Mouse (Mus musculus) kidney, embryonic 14.5 days (tissue): ENCODE data around the gene Samm50. TPM values are rescaled to one million over a fixed set of nuclear protein-coding genes. Genes with fewer than 3 reads are reported as not detected.

Experiments
- ATAC-seq: fragments of 200-750 bp; cut with Nextera tagmentation; 2 replicates; pipeline ENCODE4 v1.8.0; 2017; ENCODE audit warnings: moderate number of reproducible peaks, mild to moderate bottlenecking, moderate TSS enrichment, moderate library complexity; ENCODE audit not compliant: low FRiP score, low TSS enrichment
- H3K27ac ChIP-seq: fragments of 300-500 bp; sonication (generic); 2 replicates; pipeline ENCODE4 v1.5.1; 2014; ENCODE audit warnings: low read depth, mild to moderate bottlenecking, low read length, moderate library complexity, mixed read lengths
- H3K27me3 ChIP-seq: fragments of 300-500 bp; sonication (generic); 2 replicates; pipeline ENCODE4 v1.6.1; 2014; ENCODE audit warnings: mild to moderate bottlenecking, low read length; ENCODE audit not compliant: control insufficient read depth, insufficient read depth
- H3K36me3 ChIP-seq: fragments of 300-500 bp; sonication (generic); 2 replicates; pipeline ENCODE4 v1.6.1; 2014; ENCODE audit warnings: low read length, mixed read lengths; ENCODE audit not compliant: control insufficient read depth, insufficient read depth
- H3K4me1 ChIP-seq: fragments of 300-500 bp; sonication (generic); 2 replicates; pipeline ENCODE4 v1.6.1; 2014; ENCODE audit warnings: low read length, mixed read lengths; ENCODE audit not compliant: control insufficient read depth, insufficient read depth
- H3K4me2 ChIP-seq: fragments of 300-500 bp; sonication (generic); replicated peaks from 2 replicates; pipeline ENCODE4 v1.6.1; 2014; ENCODE audit warnings: low read depth, mild to moderate bottlenecking, low read length
- H3K4me3 ChIP-seq: fragments of 300-500 bp; sonication (generic); 2 replicates; pipeline ENCODE4 v1.5.1; 2014; ENCODE audit warnings: mild to moderate bottlenecking, low read length
- H3K9ac ChIP-seq: fragments of 300-500 bp; sonication (generic); 2 replicates; pipeline ENCODE4 v1.6.1; 2014; ENCODE audit warnings: low read depth, mild to moderate bottlenecking, low read length, moderate library complexity
- H3K9me3 ChIP-seq: fragments of 300-500 bp; sonication (generic); 2 replicates; pipeline ENCODE4 v1.6.1; 2016; ENCODE audit warnings: low read length; ENCODE audit not compliant: control insufficient read depth
- WGBS: fragments of 180-500 bp; shearing (Covaris S2); extraction: QIAGEN DNeasy Blood & Tissue Kit; methylation state at CpG from one replicate; pipeline ENCODE4 v1.1.7; 2014; 5-methylcytosine and 5-hydroxymethylcytosine counted together
- polyA plus RNA-seq: library from polyadenylated mRNA; unstranded; fragments of >200 nt; fragmentation: Nextera tagmentation; extraction: Ambion mirVana; gene quantifications from 2 replicates; pipeline ENCODE4 v1.2.1, GENCODE M21; 2014

Gene Samm50
- polyA plus RNA-seq, 1 experiment from 2014 or later, result 81.5 TPM

DNA sequence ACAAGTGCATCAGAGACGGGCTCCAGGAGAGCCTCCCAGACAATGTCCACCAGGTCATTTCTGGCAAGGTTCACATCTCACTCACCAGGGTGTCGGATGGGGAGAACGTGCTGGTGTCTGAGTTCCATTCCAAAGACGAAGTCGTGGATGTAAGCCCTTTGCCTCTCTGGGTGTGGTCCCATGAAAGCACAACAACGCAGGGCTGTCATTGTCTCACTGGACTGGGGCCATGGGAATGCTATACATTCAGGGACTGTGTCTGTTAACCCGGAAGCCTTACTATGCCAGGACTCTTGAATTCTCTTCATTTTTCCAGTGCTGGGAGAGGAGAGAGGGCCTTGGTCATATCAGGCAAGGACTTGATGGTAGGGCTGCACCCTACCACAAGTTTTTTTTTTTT, 20.9 kb upstream of the Samm50 start:
- H3K4me3 ChIP-seq, result no peak overlapping the region
- no peak overlapping the region for H3K27ac ChIP-seq
- H3K36me3 ChIP-seq, result no peaks in the 10 kb centered on the region
- H3K4me2 ChIP-seq, result no peak overlapping the region
- H3K9me3 ChIP-seq, result no peaks in the 10 kb centered on the region
- ATAC-seq, result no peak
- H3K9ac ChIP-seq, result no peak overlapping the region
- H3K4me1 ChIP-seq, result peaks cover 13% of the 10 kb centered on the region
- WGBS, result 85% methylated on average over 7 of the region's 7 CpGs
- peaks cover 10% of the 10 kb centered on the region for H3K27me3 ChIP-seq

DNA sequence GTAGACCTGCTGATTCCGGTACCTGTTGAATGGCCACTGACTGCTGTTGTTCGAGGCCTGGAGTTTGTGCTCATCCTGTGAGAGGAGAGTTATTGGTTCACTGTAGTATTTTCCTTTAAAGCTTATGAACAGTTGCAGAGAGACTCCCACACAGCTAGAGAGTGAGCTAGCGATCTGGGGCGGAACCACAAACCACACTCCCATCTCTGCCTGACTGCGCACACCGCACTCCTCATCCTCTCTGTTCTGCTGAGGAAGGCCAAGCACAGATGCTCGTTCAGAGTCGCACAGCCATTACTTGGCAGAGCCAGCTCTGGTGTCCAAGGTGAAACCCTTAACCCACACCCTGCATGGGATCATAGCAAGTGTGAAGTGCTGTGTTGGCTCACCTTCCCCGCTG, 13.3 kb upstream of the Samm50 start:
- H3K4me1 ChIP-seq, result no peaks in the 10 kb centered on the region
- H3K36me3 ChIP-seq, result no peaks in the 10 kb centered on the region
- H3K4me3 ChIP-seq, result no peak overlapping the region
- no peak overlapping the region for H3K9ac ChIP-seq
- H3K27ac ChIP-seq, result no peak overlapping the region
- no peak overlapping the region for H3K4me2 ChIP-seq
- no peak for ATAC-seq
- no peaks in the 10 kb centered on the region for H3K27me3 ChIP-seq
- H3K9me3 ChIP-seq, result no peaks in the 10 kb centered on the region
- WGBS, result 90% methylated on average over 9 of the region's 9 CpGs

DNA sequence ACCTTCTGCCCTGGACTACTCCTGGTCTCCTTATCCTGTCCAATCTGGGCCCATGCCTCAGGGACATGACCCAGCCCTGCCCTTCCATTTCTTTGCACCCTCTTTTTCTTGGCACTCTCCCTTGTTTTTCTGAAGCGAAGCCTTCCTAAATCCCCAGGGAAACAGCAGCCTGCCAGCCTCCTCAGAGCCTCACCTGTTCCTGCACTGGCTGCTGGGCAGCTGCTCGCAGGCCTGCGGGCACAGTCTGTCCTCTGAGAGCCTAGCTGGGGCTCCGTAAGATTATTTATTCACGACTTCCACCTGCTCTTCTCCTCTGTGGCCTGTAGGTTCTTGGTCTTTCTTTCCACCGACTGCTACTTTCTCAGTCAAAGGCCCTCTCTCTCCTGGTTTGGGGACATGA, 10.0 kb upstream of the Samm50 start:
- H3K36me3 ChIP-seq, result no peaks in the 10 kb centered on the region
- H3K27ac ChIP-seq, result no peak overlapping the region
- H3K4me2 ChIP-seq, result no peak overlapping the region
- H3K4me3 ChIP-seq, result no peak overlapping the region
- ATAC-seq, result no peak
- H3K27me3 ChIP-seq, result no peaks in the 10 kb centered on the region
- no peak overlapping the region for H3K9ac ChIP-seq
- no peaks in the 10 kb centered on the region for H3K4me1 ChIP-seq
- WGBS, result 69% methylated on average over 6 of the region's 6 CpGs
- no peaks in the 10 kb centered on the region for H3K9me3 ChIP-seq

DNA sequence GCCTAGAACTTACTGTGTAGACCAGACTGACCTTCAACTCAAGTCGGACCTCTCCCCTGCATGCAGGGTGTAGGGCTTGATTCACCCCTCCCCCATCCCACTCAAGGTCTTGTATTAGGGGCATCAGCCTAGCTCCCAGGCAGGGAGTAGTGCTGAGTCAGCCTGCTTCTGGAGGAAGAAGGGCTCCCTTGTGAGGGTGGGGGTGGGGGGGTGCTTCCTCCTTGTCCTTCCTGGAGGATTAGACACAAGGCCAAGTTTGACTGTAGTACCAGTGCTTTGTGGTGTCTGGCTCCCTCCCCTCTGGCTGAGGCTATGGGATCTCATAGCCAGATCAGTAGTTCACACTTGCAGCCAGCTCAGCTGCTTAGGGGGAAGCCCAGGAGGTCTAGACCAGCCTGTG, 8.1 kb upstream of the Samm50 start:
- Histone ChIP-seq H3K4me2 (no peak overlapping the region), H3K9me3 (no peaks in the 10 kb centered on the region), H3K4me3 (no peak overlapping the region), H3K36me3 (no peaks in the 10 kb centered on the region), H3K27ac (no peak overlapping the region), H3K9ac (no peak overlapping the region), H3K4me1 (no peaks in the 10 kb centered on the region), H3K27me3 (no peaks in the 10 kb centered on the region)
- 0 out of 2 replicates have a peak, but pooled peaks have one; percentile 52 for ATAC-seq
- 58% methylated on average over 1 of the region's 1 CpGs for WGBS

DNA sequence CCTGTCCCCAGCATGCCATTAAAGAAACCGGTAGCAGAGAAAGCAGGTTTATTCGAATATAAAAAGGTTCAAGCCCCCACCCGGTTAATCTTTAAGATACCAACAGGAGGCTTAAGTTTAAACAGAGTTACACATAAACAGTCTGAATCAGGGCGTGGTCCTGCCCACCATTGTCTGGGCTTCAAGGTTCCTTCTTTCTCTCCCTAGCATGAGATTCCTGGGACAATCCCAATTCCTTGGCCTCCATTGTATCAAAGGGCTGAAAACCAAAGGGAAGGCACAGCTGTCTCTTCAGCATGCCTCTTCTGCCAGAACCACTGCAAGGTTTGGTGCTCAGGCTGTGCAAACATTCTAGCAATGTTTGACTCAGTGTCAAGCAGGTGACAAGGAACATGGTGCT, 5.8 kb upstream of the Samm50 start:
- no peaks in the 10 kb centered on the region for H3K9me3 ChIP-seq
- H3K36me3 ChIP-seq, result no peaks in the 10 kb centered on the region
- H3K27me3 ChIP-seq, result no peaks in the 10 kb centered on the region
- no peak for ATAC-seq
- no peak overlapping the region for H3K4me3 ChIP-seq
- no peak overlapping the region for H3K9ac ChIP-seq
- H3K4me2 ChIP-seq, result no peak overlapping the region
- H3K27ac ChIP-seq, result no peak overlapping the region
- WGBS, result 64% methylated on average over 4 of the region's 4 CpGs
- no peaks in the 10 kb centered on the region for H3K4me1 ChIP-seq

DNA sequence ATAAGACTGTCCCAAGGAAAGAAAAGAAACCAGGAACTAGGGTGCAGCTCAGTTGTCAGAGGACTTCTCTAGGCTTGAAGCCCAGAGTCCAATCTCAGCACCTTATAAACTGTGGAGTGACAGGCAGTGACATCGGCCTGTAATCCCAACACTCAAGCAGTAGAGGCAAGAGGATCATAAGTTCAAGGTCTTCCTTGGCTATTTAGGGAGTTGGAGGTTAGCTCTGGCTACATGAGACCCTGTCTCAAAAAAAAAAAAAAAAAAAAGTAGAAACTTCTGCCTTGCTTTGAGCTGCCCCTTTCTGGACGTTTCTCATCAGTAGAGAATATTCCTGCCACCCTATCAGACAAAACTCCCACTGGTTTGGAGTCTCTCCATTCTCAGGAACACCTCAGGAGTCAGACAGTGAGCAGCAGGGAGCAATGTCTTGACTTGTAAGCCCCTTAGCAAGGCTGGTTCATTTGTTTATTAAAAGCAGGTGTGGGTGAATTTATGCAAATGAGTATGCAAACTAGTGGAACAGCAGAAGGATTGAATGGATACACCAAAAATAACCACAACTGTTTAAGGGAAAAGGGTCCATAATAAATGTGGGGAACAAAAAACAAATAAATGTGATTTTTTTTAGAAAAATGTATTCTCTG, 3.0 kb upstream of the Samm50 start:
- no peaks in the 10 kb centered on the region for H3K9me3 ChIP-seq
- 0 out of 2 replicates have a peak, but pooled peaks cover 3% of the 10 kb centered on the region for H3K4me1 ChIP-seq
- H3K27ac ChIP-seq, result no peak overlapping the region
- H3K4me2 ChIP-seq, result no peak overlapping the region
- H3K27me3 ChIP-seq, result no peaks in the 10 kb centered on the region
- H3K9ac ChIP-seq, result no peak overlapping the region
- ATAC-seq, result no peak
- no peak overlapping the region for H3K4me3 ChIP-seq
- H3K36me3 ChIP-seq, result no peaks in the 10 kb centered on the region
- WGBS, result 65% methylated on average over 2 of the region's 2 CpGs

DNA sequence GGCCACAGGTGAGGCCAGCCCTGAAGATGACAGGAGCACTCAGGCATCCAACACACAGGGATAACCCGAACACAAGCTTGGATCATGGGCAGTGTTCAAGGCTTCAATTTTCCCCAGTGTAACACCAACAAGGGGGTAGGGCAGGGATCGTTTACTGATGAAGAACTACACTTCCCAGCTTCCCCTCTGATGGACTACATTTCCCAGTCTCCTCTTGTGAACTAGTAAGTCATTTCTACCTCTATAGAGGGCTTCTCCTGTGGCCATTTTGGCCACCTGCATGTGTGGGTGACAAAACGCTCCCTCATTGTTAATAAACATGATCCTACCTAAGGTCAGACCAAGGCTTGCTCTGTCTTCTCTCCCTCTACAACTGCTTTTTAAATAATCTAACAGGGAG, 2.2 kb upstream of the Samm50 start:
- Histone ChIP-seq H3K4me1 (0 out of 2 replicates have a peak, but pooled peaks cover 3% of the 10 kb centered on the region), H3K27me3 (no peaks in the 10 kb centered on the region), H3K36me3 (no peaks in the 10 kb centered on the region), H3K9me3 (no peaks in the 10 kb centered on the region), H3K27ac (no peak overlapping the region), H3K9ac (no peak overlapping the region), H3K4me2 (no peak overlapping the region), H3K4me3 (no peak overlapping the region)
- WGBS, result 36% methylated on average over 3 of the region's 3 CpGs
- no peak for ATAC-seq

DNA sequence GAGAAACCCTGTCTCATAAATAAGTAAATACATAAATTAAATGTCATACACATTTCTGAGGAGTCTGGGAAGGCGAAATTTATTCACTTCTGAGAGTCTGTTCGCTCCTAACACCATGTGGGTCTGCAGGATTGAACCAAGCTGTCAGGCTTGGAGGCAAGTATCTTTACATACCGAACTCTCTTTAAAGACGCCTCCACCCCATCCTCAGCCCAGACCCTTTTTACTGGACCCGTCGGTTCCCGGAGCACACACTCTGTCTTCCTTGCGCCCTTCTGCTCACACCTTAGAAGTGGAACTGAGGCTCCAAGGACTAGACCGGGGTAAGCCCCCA, 350 bp upstream of the Samm50 start:
- peak overlapping the region; percentile 39; the same call in 1 of the 2 replicates for H3K27ac ChIP-seq
- H3K36me3 ChIP-seq, result peaks cover 11% of the 10 kb centered on the region
- H3K9ac ChIP-seq, result peak overlapping the region; percentile 71
- peak overlapping the region; percentile 77 for H3K4me3 ChIP-seq
- WGBS, result 2% methylated on average over 9 of the region's 9 CpGs
- H3K9me3 ChIP-seq, result no peaks in the 10 kb centered on the region
- ATAC-seq, result peak; percentile 48; the same call in 1 of the 2 replicates
- H3K27me3 ChIP-seq, result no peaks in the 10 kb centered on the region
- H3K4me1 ChIP-seq, result 0 out of 2 replicates have a peak, but pooled peaks cover 3% of the 10 kb centered on the region
- H3K4me2 ChIP-seq, result peak overlapping the region; percentile 55

DNA sequence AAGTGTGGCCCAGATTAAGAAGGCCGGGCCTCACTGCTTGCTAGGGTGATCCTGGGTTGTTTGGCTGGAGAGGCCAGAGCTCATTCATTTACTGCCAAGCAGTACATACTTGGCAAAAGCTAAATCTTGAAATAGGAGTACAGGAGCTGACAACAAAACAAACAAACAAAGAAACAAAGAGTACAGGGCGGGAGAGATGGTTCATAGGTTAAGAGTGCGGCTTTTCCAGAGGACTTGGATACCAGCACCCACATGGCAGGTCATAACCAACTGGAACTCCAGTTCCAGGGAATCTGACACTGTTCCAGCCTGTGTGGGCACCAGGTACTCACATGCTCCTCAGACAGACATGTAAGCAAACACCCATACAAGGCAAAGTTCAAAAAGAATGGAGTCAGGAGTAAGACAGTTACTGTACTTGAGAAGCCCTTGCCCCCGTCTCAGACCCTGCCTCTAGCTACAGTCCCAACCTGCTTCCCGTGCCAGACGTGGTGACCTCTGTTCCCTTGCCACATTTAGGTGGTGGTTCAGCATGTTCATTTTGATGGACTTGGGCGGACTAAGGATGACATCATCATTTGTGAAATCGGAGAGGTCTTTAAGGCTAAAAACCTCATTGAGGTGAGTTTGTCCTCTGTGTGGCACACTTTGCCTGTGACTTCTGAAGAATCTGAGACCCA, 4.6 kb downstream of the Samm50 start:
- Histone ChIP-seq H3K4me3 (no peak overlapping the region), H3K27me3 (no peaks in the 10 kb centered on the region), H3K4me1 (0 out of 2 replicates have a peak, but pooled peaks cover 3% of the 10 kb centered on the region), H3K9ac (no peak overlapping the region), H3K36me3 (peaks cover 60% of the 10 kb centered on the region), H3K9me3 (no peaks in the 10 kb centered on the region), H3K4me2 (no peak overlapping the region), H3K27ac (no peak overlapping the region)
- no peak for ATAC-seq
- WGBS, result 88% methylated on average over 8 of the region's 8 CpGs
